29 mouse cellular contexts compared by ENCODE assay signal in the genomic region with DNA sequence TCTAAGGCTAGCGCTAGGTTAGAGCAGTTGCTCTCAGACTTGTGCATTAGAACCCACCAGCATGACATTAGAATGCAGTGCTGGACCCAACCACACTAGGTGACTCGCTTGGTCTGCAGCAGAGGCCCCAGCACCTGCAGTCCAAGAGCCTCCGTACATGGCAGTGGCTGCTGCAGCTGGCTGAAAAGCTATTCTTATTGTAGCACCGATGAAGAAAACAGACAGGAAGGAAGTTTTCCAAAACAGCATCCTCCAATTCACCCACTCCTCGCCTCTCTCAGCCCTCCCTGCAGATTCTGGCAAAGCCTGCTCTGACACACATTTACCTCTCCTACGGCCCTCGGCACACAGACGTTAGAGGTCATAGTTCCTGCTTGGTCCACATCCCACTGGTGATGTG.
A peak's percentile ranks its signal among the peaks of the same experiment; 100 is the strongest.
DNase-seq lines count a peak whose midpoint lies in the region; ATAC-seq and TF ChIP-seq lines count a peak whose summit lies in the region.
"Had no signal": no experiment of that assay in that cellular context is flagged by ENCODE, and none has a peak within 500 bp of the region (broad histone marks: within the 10 kb centered on the region; RNA-seq: fewer than 3 reads in every experiment).

No protein-coding gene starts in this region.

- H3K4me2 ChIP-seq in forebrain, embryonic 11.5 days (ENCODE audit: low read depth, low read length, severe bottlenecking) = no peak overlapping the region
- H3K4me2 ChIP-seq: embryonic facial prominence, embryonic 15.5 days; hindbrain, embryonic 14.5 days; limb, embryonic 13.5 days; liver, embryonic 13.5 days; lung, embryonic 15.5 days; midbrain, embryonic 13.5 days had no signal

- H3K27ac ChIP-seq in layer of hippocampus, adult 2 months = peak overlapping the region; percentile 83
- peak overlapping the region; percentile 90; the same call in 1 of the 2 replicates for H3K27ac ChIP-seq in bone marrow macrophage, adult 2 months (ENCODE audit: insufficient read depth, low read depth, low read length)
- no peak overlapping the region for H3K27ac ChIP-seq in forebrain, embryonic 11.5 days (ENCODE audit: low read depth, low read length)
- H3K27ac ChIP-seq: embryonic facial prominence, embryonic 15.5 days; hindbrain, embryonic 14.5 days; limb, embryonic 13.5 days; liver, embryonic 13.5 days; lung, embryonic 15.5 days; midbrain, embryonic 13.5 days had no signal

- WGBS in forebrain, embryonic 11.5 days = 92% methylated on average over 8 of the region's 8 CpGs

- H3K36me3 ChIP-seq in forebrain, embryonic 11.5 days (ENCODE audit: control insufficient read depth, insufficient read depth, low read length) = no peaks in the 10 kb centered on the region; the same call in 1 of the 2 replicates
- H3K36me3 ChIP-seq: G1E; liver, embryonic 13.5 days had no signal

- no peak overlapping the region for H3K9ac ChIP-seq in forebrain, embryonic 11.5 days (ENCODE audit: low read length)
- H3K9ac ChIP-seq: embryonic facial prominence, embryonic 15.5 days; hindbrain, embryonic 14.5 days; limb, embryonic 13.5 days; liver, embryonic 13.5 days; lung, embryonic 15.5 days; midbrain, embryonic 13.5 days had no signal

- ATAC-seq in neutrophil, adult 5-6 weeks (ENCODE audit: extremely low read depth, insufficient number of reproducible peaks, low FRiP score, poor library complexity, severe bottlenecking) = 0 out of 2 replicates have a peak, but pooled peaks have one; percentile 5
- no peak for ATAC-seq in frontal cortex, adult (ENCODE audit: low TSS enrichment)
- ATAC-seq in forebrain, embryonic 11.5 days (replicated peaks; ENCODE audit: low FRiP score) = no peak
- ATAC-seq: forebrain, embryonic 16.5 days; midbrain, embryonic 13.5 days; Patski had no signal

- no peak for TF ChIP-seq CTCF in layer of hippocampus, adult 2 months (conservative IDR thresholded peaks at IDR 0.05)
- no peak for TF ChIP-seq CTCF in bone marrow macrophage, adult 2 months (IDR thresholded peaks at IDR 0.05; ENCODE audit: low read depth, low read length)

- no peaks in the 10 kb centered on the region for H3K27me3 ChIP-seq in forebrain, embryonic 11.5 days (ENCODE audit: control insufficient read depth, insufficient read depth, low read length)
- H3K27me3 ChIP-seq: CH12.LX; embryonic facial prominence, embryonic 15.5 days; limb, embryonic 13.5 days; liver, embryonic 13.5 days; lung, embryonic 15.5 days; midbrain, embryonic 13.5 days; Patski had no signal

- DNase-seq in layer of hippocampus, adult 2 months (ENCODE audit: low spot score in 2 of 2) = no peak
- DNase-seq in layer of hippocampus, postnatal 25 days (ENCODE audit: extremely low spot score in 1 of 2, low spot score in 1 of 2) = no peak
- peak; percentile 57 to 71 for DNase-seq in thymus, postnatal 36 days
- no peak for DNase-seq in forebrain, embryonic 11.5 days (ENCODE audit: low spot score)
- DNase-seq: adrenal gland, postnatal 36 days; cerebellum, adult 8-10 months; cerebellum, postnatal 36 days; gastrocnemius, postnatal 14 days; heart, adult 18-20 months; heart, postnatal 4 days; kidney, adult 8-10 months; kidney, postnatal 14 days; layer of hippocampus, postnatal 36 days; liver, embryonic 13.5 days; lung, postnatal 36 days; right cerebral cortex, postnatal 4 days had no signal

- H3K4me3 ChIP-seq in layer of hippocampus, adult 2 months = no peak overlapping the region
- H3K4me3 ChIP-seq in bone marrow macrophage, adult 2 months (ENCODE audit: insufficient read depth, low read length) = no peak overlapping the region
- H3K4me3 ChIP-seq in forebrain, embryonic 11.5 days (ENCODE audit: low read depth, low read length) = no peak overlapping the region
- H3K4me3 ChIP-seq: embryonic facial prominence, embryonic 15.5 days; limb, embryonic 13.5 days; liver, embryonic 13.5 days; lung, embryonic 15.5 days; megakaryocyte, embryonic 14.5 days; midbrain, embryonic 13.5 days had no signal

- H3K9me3 ChIP-seq in forebrain, embryonic 11.5 days (ENCODE audit: control insufficient read depth, low read length) = no peaks in the 10 kb centered on the region
- H3K9me3 ChIP-seq: embryonic facial prominence, embryonic 15.5 days; G1E; limb, embryonic 13.5 days; liver, embryonic 13.5 days; lung, embryonic 15.5 days; megakaryocyte, embryonic 14.5 days; midbrain, embryonic 13.5 days had no signal

- TF ChIP-seq POLR2A in bone marrow macrophage, adult 2 months (IDR thresholded peaks at IDR 0.05; ENCODE audit: borderline replicate concordance, low read depth, low read length) = no peak

- peaks cover 44% of the 10 kb centered on the region for H3K4me1 ChIP-seq in bone marrow macrophage, adult 2 months (ENCODE audit: control insufficient read depth, insufficient read depth, low read length)
- H3K4me1 ChIP-seq in forebrain, embryonic 11.5 days (replicated peaks; ENCODE audit: control insufficient read depth, insufficient read depth, low read length) = no peaks in the 10 kb centered on the region

Comparison
In these comparisons a context has a peak if more than half of its experiments do, and no peak if none do; other contexts are left out.
1. DNase-seq: peak in thymus, postnatal 36 days (2 of 2); none in layer of hippocampus, adult 2 months (0 of 2), layer of hippocampus, postnatal 25 days (0 of 2) and forebrain, embryonic 11.5 days (single experiment).